Mouse (Mus musculus) adrenal gland, postnatal 14 days (tissue): ENCODE results near the gene Ecpas. TPM values are rescaled to one million over a fixed set of nuclear protein-coding genes. Genes with fewer than 3 reads are reported as not detected.

Experiments used
- DNase-seq: peaks from one replicate; pipeline ENCODE4 v3.0.0; 2021; ENCODE audit warnings: mixed read lengths
- total RNA-seq: library from RNA; stranded (reverse); gene quantifications from 2 replicates; pipeline ENCODE4 v1.2.3, GENCODE M21; 2021

Ecpas gene
- total RNA-seq, 1 experiment from 2014 or later, result 149 TPM

DNA sequence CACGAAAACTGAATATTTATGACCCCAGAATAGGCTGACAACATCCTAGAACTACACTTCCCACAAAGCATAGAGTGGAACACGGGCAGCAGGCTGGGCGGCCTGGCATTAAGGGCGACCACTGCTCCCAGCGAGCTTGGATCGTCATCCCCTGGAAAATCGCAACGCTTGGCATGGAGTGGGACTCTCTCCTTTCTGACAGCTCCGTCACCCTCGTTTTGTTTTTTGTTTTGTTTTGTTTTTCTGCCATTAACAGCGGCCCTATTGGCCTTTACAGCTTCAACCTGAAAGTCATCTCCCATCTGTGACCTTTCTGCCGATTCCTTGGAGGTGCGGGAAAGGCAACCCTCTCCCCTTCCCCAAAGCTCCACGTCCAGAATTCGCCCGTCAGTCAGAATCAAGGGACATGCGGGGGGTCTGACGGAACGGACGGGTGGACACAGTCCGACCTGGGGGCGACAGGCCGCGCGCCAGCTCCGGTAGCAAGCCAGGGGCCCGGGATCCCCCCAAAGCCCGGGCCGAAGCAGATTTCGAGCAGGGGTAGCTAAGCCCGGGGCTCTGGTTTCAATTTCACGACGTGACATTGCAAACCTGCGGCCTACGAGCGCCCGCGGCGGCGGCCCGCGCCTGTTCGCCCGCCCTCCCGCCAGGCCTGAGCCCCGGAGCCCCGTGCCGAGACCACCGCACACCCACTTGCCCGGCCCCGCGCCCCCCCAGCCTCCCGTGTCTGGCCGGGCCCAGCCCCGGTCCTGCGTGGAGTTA is 1.3 kb downstream of the Ecpas start:
- peak; percentile 73 for DNase-seq

DNA sequence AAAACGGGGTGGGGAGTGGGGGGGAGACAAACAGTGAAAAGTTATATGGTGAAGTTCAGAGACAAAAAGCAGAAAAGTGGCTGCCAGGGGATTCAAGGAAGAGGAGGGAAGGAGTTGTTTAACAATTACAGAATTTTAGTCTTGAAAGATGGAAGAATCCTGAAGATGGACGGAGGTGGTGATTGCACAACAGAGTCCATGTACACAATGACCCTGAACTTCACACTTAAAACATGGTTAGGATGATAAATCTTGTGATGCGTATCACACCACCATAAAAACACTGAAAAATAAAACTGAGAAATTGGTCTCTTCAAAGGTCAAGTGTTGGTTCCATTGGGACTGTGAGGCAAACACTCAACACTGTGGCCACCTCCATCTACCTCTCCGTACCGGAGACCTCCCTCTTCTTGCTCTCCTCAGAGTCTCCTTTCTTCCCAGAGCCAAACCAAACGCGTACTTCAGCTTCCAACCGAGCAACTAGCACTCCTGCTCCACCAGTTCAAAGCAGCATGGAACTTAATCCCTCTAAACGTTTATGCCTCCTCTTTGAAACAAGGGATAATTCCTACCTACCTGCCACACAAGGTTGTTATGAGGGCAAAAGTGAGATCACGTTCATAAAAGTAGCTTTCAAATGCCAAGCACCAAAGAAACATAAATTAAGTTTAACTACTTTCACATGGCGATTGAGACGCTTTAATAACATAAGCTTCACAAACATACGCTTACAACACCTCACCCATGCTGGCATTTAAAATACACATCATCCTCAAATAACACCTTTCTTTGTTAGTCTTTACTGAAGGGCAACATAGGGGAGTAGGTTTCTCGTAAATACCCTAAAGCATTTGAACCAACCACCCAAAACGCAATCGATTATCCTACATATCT is 2.1 kb downstream of the Ecpas start:
- DNase-seq, result no peak

DNA sequence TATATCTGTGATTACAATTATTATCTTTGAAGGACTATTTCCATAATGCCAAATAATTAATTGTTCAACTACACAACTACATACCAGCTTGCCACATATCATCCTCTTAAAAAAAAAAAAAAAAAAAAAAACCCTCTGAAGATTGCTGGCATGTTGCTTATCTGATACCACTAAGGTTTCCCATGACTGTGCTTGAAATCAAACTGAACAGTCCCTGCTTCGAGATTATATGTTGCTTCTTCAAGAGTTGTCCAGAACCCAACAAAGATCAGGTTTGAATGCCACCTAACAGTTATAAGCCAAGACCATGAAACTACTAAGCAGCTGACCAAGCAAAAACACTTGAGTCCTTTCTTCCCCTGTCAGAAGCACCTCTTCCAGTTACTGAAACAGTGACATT is 5.1 kb downstream of the Ecpas start:
- DNase-seq, result no peak

DNA sequence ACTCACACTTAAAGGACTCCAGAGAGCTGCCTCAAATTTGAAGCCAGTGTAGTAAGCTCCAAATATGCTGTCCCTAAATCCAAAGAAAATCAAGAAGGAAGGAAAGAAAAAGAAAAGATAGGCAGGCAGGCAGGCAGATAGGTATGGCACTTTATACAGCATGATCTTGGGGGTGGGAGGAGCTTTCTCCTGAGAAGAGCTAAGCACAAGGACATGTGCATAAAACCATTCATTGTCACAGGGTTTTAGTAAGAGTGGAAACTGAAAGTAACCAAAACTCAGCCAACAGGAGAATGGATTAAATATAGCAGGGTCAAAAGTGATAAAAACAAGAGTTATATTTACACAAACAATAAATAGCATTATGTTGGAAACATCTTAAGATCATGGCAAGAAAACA is 14.2 kb downstream of the Ecpas start:
- no peak for DNase-seq

DNA sequence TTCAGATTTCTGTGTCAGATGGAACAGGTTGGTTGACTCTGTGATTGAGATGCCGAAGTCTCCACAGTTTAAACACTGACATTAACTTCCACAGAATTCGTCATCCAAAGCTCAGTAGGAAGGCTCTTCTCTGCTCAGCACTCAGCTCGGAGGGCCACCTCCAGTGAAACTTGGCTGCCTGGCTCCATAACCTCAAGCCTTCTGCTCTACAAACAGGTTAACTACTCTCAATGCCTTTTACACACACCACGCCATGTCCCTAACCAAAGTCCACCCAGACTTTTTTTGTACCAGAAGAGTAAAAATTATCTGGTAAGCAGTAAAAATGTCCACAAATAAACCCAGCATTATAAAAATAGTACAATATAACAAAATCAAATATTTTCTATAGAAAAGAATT is 15.1 kb downstream of the Ecpas start:
- no peak for DNase-seq

DNA sequence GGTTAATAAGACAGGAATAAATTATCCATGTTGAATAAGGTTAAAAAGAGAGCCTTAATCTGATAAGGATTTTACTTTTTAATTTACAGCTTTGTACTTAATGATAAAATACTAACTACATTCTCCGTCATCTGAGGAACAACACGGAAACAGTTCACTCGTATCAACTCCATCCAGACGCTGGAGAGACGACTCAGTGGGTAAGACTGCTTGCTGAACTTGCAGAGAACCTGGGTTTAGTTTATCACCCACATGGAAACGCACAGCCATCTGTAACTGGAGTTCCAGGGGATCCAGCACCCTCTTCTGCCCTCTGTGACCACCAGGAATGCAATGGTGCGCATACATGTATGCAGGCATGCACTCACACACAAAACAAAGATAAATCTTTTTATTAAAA is 18.1 kb downstream of the Ecpas start:
- no peak for DNase-seq

DNA sequence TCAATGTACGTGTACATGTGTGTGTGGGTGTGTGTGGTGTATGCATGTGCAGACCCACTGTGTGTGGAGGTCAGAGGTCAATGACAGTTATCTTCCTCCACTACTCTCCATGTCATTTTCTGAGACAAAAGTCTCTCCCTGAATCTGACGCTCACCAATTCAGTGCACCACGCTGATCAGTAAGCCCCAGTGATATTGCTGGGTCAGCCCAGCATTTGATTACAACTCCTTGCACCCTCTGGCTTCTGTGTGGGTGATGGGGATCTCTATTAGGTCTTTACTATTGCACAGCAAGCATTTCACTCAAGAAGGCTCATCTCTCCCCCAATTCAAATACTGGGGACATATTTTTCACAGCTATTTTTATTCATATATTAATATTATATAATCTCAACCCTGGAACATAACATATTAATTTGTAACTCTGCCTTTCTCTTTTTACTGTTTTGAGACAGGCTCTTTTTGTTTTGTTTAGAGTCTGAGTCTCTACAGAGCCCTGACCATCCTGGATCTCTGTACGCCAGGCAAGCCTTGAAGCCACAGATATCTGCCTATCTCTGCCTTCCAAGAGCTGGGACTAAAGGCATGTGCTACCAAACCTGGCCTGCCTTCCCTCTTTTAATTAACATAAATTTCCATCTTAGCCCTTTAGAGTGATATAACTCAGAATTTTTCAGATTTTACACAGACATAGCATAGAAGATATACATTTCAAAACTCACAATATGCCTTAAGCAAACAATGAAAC is 22.3 kb downstream of the Ecpas start:
- no peak for DNase-seq

DNA sequence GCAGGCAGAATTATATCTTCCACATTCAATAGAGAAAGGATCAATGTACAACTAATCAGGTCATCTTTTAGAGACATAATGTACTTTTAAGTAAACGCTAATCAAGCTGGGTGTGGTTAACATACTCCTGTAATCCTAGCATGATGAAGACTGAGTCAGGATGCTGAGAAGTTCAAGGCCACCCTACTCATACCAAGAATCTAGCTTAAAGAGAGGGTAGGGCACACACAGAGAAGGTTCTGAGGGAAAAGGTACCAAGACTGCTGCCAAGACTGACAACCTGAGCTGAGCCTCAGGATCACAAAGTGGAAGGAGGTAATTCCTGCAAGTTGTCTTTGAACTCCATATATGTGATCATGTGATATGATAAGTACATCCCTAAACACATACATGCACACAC is 24.0 kb downstream of the Ecpas start:
- peak; percentile 16 for DNase-seq

DNA sequence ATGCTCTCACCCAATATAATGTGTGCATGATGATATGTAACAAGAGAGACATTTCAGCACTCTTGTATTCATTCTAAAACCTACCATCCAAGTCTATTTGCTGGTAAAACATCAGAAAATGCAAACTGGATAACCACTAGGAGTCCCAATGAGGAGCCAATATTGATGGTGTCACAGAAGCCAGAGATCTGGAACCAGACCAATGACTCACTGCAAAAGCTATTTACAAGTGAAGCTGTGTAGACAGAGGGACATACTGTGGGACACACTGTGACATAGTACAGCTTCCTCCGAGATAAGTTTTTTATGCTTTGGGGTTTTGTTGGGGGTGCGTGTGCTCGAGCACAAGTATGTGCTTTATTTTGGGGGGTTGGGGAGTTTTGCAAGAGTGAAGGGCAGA is 24.9 kb downstream of the Ecpas start:
- DNase-seq, result peak; percentile 27

DNA sequence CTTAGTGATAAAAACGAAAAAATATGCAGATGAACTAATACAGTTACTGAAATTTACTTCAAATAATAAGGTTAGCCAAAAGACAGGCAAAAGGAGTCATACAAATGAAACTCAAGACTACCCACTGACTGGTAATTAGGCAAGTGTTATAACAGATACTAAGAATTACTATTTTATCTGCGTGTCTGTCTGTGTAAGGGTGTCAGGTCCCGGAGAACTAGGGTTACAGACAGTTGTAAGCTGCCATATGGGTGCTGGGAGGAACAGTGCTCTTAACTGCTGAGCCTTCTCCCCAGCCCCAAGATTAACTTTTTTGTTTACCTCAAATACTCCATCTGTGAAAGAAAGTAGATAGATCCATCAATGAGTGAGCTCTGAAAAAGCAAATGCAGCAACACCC is 25.8 kb downstream of the Ecpas start:
- DNase-seq, result no peak

DNA sequence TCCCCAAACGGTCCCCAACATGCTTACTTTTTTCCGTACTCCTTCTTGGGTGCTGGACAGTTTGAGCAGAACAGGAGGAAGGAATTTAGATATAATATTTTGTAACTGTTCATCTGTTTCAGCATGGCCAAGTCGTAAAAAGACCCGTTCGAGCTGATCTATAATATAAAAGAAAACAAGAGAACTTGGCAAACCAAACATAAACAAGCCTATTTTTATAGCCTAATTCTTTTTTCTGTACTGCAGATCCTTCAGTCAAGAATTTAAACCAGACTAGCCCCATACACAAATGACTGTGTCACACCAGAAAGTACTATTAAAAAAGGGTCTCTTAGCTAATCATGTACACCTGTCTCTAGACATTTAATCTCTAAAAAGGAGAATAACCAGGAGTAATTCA is 27.2 kb downstream of the Ecpas start:
- DNase-seq, result no peak

DNA sequence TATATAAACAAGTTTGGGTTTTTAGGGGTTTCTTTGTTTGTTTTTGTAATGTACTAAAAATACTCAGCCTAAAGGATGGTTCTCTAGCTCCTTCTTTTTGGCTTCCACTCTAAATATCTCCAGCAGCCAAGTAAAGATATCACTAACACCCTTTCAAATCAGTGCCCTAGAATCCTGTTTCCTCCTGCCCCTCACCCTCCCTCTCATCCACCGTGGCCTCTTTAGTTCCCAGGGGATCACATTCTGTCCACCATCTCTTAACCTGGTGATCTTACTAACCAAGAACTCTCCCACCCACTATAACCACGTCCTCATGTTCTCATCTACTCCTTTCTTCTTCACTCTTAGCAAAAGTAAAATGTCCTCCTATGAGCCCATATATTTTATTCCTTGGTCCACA is 28.7 kb downstream of the Ecpas start:
- no peak for DNase-seq

DNA sequence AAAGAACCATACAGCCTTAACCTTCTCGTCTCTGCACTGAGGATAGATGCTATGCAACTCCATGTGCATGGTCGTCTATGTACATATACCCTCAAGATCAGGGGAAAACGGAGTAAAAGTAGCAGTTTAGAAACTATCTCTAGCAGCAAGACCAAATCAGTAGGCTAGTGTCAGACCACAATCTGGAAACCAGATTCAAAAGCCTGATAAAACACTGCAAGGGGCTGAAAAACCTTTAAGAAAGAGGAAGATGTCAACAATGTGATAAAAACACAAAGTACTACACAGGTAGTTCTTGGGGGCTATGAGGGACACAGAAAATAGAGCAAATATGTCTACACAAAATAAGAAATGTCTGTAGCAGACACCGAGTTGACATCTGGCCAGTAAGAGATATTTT is 38.2 kb downstream of the Ecpas start:
- DNase-seq, result no peak

DNA sequence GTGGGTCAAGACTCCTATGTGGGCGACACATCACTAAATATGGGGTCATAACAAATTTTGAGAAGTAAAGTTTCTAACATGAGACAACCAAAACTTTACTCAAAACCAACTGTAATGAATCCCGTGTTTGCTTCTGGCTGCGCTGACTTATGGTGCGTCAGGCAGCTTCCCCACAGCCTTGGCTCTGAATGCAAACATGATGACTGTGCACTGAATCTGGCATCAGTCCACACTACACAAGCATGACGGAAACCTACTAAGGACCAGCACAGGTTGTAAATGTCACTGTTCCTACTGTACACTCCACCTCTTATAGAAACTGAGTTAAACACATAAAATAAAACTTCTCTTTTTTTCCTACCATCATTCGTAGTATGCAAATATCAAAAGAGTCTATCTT is 45.3 kb downstream of the Ecpas start:
- DNase-seq, result peak; percentile 60

DNA sequence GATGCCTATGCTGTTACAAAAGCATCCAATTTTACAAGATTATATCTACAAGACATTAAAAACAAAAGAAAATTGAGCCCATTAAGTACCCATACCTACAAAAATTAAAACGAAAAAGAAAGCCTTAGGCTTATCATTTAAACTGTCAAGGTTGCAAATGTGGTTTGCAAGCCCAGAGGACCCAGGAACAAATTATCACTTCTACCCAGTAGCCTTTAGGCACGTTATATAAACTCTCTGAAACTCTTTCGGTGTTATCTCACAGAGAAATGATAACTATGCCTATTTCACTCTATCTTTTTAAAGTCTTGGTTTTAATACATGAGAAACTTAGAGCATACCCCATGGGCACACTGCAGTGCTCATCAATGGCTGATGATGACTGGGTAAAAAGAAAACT is 79.6 kb downstream of the Ecpas start:
- DNase-seq, result no peak

DNA sequence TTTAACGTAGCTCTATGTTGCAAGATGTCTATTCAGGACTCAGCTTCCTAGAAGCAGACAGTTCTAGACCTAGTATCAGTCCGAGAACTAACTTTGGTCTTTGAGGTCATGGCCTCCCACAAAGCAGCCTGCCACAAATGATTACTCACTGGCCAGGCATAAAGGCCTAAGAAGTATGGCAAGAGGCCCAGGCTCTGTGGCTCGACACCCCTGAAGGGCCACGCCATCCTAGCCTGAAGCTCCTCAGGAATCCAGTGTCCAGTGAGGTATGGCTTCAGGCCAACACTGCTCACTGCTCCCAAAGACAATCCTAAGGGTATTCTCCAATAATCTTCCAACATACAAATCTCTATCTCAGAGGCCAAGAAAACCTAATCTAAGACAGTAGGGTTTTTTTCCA is 86.6 kb downstream of the Ecpas start:
- peak; percentile 6 for DNase-seq

DNA sequence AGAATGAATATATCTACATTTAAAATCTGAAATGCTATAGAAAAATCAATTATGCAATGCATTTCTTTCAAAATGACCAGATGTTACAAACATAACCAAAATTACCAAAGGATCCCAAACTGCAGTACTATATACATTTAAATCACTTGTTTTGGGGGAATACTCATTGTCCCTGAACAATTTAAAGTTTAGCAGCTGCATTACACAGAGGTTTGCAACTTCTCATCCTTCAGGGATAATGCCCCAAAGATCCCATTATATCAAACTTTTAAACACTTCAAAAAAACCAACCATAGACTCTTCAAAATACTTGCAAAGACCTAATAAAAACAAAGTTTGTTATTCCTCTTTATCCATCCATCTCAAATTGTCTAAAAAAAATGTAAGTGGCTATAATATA is 124.9 kb downstream of the Ecpas start, which contains the start of gene Olfr267:
TSS of gene Olfr267 (minus strand) at position 101 of the 400 bp plus-strand sequence.
- no peak for DNase-seq

DNA sequence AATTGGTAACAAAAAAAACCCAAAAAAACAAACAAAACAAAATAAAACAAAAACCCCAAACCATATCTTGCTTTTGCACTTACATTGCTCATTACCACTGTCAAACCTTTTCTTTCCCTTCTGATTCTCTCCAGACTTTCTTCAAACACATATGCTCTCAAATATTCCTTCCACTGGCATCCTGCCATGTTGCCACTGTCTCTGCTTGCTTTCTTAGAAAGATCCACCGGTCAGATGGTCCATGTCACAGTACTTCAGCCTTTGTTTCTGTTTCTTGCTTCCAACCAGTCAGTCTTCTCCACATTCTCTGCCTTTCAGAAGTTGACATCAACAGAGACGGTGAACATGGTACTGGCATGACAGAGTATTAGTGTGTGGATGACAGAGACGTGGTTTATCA is 125.9 kb downstream of the Ecpas start:
- DNase-seq, result no peak

DNA sequence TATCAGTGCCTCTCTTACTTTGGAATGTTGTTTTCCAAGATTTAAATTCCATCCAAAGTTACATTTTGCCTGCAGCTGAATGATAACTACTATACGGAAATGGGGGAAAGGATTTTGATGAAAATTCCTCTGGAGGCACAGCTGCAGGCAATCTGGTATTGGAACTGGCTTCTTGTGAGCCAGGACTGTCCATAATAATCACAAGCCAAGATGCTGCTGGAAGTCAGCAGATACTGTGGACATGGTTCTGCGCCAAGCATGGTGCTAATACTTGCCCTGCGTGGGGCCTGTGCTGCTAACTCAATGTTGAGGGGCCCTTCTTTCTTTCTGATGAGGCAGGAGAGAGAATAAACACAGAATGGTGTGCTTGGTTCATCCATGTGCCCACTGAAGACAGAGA is 149.1 kb downstream of the Ecpas start:
- no peak for DNase-seq

DNA sequence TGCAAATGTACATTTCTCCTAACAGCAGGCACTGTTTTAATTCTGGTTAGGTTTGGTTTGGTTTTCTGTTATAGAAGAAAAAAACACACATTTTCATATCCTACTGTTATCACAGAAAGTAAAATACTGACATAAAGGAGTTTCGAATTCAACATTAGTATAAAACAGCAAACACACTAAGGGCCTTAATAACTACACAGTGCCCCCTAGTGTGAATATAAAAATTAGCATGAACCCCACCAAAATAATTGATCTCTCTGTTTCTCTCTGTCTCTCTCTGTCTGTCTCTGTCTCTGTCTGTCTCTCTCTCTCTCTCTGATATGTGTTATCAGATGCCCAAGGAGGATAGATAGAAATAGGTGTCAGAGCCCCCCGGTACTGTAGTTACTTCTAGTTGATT is 163.0 kb downstream of the Ecpas start:
- no peak for DNase-seq

DNA sequence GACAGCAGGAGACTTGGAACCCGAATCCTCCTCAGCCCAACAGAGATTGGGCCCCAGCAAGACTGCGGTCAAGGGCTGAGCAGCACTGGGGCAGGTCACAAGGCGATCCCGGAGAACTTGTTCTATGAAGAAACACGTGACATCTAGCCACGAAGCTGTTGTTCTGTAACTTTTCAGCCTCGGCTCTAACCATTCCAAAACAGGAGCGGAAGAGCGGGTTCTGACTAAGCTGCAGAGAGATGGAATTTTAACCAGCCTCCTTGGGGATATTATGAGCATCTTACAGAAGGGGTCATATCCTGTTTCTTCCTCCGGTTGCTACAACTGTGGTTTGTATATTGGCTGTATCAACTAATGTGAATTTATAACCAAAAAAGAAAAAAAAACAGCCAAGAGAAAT is 163.4 kb downstream of the Ecpas start:
- DNase-seq, result peak; percentile 8
